Mouse (Mus musculus): ENCODE measurements around the gene Ralb. TPM values are rescaled to one million over a fixed set of nuclear protein-coding genes. Genes with fewer than 3 reads are reported as not detected.

The Ralb gene
- 10 to 100 TPM; 42.5 to 43.0 TPM for total RNA-seq (2021)

- peak; percentile 94 for DNase-seq
- intact Hi-C loops (cut with DNase I): no loop called here
Observed at GRCm38 (mm10) chr1:119504260-119505062, at the start of gene Ralb. Gene Ralb (minus strand): TSS chr1:119504794.

DNA sequence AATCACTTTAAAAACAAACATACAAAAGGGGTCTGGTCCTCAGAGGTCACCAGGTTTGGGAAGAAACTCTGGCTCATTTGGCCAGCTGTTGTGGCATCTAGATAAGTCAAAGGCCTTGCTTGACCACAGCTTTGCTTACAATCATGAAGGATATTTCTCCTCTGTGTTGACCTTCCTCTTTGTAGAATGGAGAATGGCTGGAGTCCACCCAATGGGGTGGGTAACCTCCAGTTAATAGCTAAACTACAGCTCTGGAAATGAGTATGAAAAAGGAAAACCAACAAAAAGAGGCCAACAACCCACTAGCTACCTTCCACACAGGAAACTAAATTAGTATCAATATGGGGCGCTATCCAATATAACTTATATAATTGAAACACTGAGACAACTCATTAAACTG lies 47.1 kb upstream of the Ralb start:
- no peak for DNase-seq
- intact Hi-C loops (cut with DNase I): loop anchor here (10.0 kb wide), 1 partner anchor 123 kb away; no protein-coding TSS in a partner anchor

- intact Hi-C loops (cut with DNase I): loop anchor here (10.0 kb wide), 1 partner anchor 125 kb away; no protein-coding TSS in a partner anchor
- DNase-seq: no peak
Observed at GRCm38 (mm10) chr1:119550064-119550463, 45.5 kb upstream of the Ralb start.

GRCm38 (mm10) chr1:119549327-119549689 lies 44.7 kb upstream of the Ralb start:
- no peak for DNase-seq

DNA sequence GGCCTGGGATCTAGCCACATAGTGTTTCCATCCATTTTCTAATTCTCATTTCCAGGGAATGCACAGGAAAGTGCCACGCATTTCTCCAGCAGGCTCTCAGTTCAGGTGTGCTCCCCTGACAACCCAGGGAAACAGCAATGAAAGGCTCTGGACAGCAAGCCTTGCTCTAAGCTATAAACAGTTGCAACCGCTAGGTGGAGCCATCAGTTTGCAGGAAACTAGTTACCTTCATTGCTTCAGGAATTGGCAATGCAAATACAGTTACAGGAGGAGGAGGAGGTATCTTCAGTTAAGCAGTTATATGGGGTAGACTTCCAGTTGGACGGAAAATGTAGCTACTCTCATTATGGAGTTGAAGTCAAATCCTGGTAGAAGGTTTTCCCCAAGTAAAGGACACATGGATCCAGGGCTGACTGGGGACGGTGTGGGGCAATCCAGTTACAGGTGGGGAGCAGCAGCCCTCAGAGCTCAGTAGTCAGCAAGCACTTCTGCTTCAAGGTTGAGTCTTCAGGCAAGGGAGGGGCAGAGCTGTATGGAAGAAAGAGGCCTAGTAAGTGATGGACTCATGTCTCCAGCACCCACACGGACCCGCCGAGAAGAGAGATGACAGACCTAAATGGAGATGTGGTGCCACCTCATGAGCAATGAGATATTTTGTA lies 44.2 kb upstream of the Ralb start:
- peak; percentile 83 for DNase-seq
- intact Hi-C loops (cut with DNase I): loop anchor here (5.0 kb wide), 1 partner anchor 379 kb away; no protein-coding TSS in a partner anchor

More at GRCm38 (mm10) chr1:119549327-119549689, 44.7 kb upstream of the Ralb start:
- intact Hi-C loops (cut with DNase I): loop anchor here (5.0 kb wide), 1 partner anchor 378 kb away; no protein-coding TSS in a partner anchor

- DNase-seq: no peak
- intact Hi-C loops (cut with DNase I): loop anchor here (5.0 kb wide), 1 partner anchor 381 kb away; no protein-coding TSS in a partner anchor
Observed at GRCm38 (mm10) chr1:119546490-119546889, 41.9 kb upstream of the Ralb start.

GRCm38 (mm10) chr1:119545671-119546070 lies 41.1 kb upstream of the Ralb start:
- intact Hi-C loops (cut with DNase I): loop anchor here (5.0 kb wide), 1 partner anchor 382 kb away; no protein-coding TSS in a partner anchor
- DNase-seq: no peak

- DNase-seq: no peak
- intact Hi-C loops (cut with DNase I): loop anchor here (5.0 kb wide), 1 partner anchor 382 kb away; no protein-coding TSS in a partner anchor
Observed at GRCm38 (mm10) chr1:119545164-119545563, 40.6 kb upstream of the Ralb start.

DNA sequence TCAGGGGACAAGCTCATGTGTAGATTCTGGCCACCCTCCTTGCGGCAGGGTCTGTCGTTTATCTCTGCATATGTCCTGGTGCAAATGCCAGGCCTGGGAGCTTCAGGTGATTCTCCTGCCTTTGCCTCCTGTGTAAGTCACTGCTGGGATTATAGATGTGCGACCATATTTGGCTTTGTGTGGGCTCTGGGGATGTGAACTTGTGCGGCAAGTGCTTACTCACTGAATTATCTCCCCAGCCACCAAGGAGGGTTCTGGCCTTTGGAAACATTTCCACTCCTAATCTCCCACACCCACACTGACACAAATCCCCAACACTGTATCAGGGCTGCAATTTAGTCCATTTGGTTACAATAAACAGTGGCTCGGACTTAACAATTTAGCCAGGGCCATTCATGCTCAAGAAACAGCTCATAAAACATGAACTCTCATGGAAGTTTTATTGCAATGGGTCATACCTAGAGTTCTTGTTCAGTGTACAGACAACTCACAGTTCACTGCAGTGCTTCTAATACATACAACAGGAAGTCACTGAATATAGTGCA lies 40.1 kb upstream of the Ralb start:
- intact Hi-C loops (cut with DNase I): loop anchor here (5.0 kb wide), 1 partner anchor 383 kb away; no protein-coding TSS in a partner anchor
- DNase-seq: no peak

GRCm38 (mm10) chr1:119543316-119543715 lies 38.7 kb upstream of the Ralb start:
- intact Hi-C loops (cut with DNase I): no loop called here
- DNase-seq: no peak

DNA sequence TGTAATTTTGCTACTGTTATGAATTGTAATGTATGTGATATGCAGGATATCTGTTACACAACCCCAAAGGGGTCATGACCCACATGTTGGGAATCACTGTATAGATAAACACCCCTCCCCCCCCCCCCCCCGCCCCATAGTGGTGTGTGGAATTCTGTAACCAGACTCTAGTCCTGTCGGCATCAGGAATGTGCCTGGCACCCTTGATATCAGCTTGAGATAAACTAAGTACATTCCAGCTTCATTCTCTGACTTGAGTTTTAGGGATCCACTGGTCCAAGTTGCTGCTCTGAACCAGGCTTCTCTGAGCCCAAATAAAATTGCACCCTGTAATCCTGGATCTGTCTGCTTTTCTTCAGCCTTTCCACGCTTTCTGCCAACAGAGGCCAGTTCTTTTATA lies 37.0 kb upstream of the Ralb start:
- intact Hi-C loops (cut with DNase I): no loop called here
- no peak for DNase-seq

DNA sequence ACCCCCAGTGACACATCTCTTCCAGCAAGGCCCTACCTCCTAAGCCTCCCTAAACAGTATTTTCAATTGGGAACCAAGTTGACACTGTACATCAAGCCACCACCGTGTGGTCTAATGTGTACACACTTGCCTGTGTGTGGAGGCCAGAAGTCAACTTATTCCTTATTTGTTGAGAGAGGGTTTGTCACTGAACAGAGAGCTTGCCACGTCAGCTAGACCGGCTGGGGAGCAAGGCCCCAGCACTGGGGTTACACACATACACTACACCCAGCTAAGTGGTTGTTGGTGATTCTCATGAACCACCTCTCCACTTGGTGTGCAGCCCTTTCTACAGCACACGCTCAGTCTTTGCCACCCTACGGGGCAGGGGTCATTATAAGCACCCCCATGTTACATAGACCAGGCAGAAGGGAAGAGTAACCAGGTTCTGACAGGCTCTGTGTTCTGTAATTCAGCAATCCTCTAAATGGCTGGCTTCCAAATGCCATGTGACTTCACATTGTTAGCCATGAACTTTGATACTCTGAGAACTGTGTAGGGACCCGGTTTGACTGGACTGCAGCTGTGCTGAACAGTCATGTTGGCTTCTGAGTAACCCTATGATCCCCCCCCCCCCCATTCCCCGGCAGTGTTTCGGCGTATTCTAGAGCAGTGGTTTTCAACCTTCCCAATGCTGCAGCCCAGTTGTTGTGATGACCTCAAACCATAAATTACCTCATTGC lies 36.4 kb upstream of the Ralb start:
- intact Hi-C loops (cut with DNase I): no loop called here
- DNase-seq: no peak

DNA sequence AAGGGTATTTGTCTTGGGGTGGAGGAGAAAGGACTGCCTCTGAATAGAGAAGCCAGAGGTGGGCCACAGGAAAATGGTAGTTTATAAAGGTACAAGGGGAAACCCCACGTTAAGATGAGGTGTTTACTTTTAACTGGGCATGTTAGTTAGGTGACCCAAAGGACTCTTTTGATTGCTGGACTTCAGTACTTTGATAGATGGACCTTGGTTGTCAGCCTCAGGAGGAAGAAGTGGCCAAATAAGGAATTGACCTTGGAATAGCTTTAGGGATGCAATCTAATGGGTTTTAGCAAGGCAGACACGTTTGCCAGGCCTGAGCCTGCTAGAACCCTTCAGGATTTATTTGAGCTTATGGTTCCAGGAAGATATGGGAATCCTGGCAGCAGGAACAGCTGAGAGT lies 34.7 kb upstream of the Ralb start:
- no peak for DNase-seq
- intact Hi-C loops (cut with DNase I): no loop called here

DNA sequence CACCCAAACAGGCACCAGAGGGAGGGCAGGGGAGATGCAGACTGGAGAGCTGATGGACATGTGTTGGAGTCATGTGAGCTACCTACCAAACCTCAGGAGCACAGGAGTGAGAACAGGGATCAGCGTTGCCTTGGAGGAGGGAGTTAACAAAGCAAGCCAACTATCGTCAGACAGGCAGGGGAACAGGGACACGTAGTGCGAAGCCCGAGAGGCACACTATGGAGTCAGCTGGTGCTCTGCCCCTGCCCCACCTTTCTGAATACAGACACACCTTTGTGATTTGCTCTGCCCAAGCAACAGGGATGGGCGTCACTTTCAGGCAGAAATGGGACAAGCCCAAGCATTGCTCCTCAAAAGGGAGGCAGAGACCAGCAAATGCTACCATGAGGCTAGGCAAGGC lies 33.1 kb upstream of the Ralb start:
- intact Hi-C loops (cut with DNase I): no loop called here
- DNase-seq: no peak

DNA sequence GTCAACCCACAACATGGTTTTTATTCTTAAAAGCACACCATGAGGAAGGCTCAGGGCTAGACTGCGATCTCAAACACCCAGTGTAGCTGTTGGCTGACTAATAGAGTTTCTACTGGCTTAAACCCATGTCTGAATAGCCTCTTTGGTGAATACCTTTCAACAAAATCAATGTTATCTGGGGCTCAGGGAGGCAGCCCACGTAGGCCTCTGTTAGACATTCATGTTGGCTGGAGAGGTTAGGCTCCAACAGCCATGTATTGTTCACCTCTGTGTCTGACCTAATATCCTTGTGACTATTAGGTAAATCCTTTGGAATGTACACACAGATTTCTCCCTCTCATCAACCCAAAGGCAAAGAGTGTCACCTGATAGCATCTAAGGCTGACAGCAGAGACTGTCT lies 31.5 kb upstream of the Ralb start:
- DNase-seq: no peak
- intact Hi-C loops (cut with DNase I): no loop called here

GRCm38 (mm10) chr1:119534341-119534740 lies 29.7 kb upstream of the Ralb start:
- intact Hi-C loops (cut with DNase I): no loop called here
- DNase-seq: no peak

DNA sequence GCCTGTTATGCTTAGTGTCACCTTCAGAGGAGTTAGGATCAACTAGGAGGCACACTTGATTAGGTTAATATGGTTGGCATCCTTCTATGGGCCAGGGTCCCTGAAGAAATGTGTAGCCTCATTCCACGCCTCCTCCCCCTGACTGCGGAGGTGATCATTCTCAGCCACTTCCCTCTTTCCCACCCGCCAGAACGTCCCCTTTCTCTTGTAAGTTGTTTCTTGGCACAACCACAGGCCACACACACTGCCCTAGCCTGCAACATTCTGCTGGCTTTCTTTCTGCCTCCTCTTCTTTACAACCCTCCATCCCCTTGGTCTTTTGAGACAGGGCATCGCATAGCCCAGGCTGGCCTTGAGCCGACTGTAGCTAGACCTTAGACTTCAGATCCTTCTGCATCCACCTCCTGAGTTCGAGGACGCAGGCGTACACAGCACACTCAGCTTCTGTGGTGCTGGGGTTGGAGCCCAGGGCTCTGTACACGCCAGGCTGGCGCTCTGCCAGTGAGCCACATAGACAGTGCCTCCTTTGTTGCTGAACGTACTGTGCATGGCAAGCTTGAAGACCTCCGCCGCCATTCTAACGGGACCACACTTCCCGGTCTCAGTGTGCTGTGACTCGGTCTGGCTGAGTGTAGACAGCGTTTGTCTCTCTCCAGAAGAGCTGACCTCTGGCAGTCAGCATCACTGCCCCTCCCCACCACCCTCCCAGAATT lies 28.7 kb upstream of the Ralb start:
- DNase-seq: peak; percentile 56
- intact Hi-C loops (cut with DNase I): no loop called here

- intact Hi-C loops (cut with DNase I): no loop called here
- DNase-seq: no peak
Observed at GRCm38 (mm10) chr1:119532165-119532564, 27.6 kb upstream of the Ralb start.

DNA sequence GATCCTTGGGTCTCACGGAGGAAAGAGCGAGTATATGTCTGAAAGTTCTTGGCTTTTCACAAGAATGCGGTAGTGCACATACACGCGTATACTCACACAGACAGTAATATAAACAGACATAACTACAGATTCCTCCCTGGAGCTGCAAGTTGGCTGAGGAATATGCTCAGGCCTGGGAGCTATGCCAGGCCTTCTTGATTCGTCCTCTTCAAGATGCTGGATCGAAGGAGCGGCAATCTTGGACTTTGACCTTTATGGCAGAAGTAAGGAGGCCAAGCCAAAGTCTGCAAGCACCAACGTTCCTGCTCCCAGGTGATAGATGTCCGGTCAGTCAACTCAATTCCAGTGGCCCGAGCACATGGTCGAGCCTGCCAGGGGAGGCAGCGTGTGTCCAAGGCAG lies 26.3 kb upstream of the Ralb start:
- DNase-seq: no peak
- intact Hi-C loops (cut with DNase I): no loop called here
